Mouse (Mus musculus) pancreas, adult 10 weeks (tissue): ENCODE data around the gene Eml1. TPM values are rescaled to one million over a fixed set of nuclear protein-coding genes. Genes with fewer than 3 reads are reported as not detected.

ENCODE experiments used
- polyA plus RNA-seq: library from polyadenylated mRNA; stranded (reverse); fragments of 350-450 nt; fragmentation: Illumina TruSeq; extraction: RNeasy Lipid Tissue Mini Kit (QIAGEN cat#74804); gene quantifications from one replicate; pipeline ENCODE4 v1.2.3, GENCODE M21; 2015; ENCODE audit warnings: low read depth, low replicate concordance; ENCODE audit not compliant: insufficient read depth

Gene Eml1
- polyA plus RNA-seq = 22.8 TPM

DNA sequence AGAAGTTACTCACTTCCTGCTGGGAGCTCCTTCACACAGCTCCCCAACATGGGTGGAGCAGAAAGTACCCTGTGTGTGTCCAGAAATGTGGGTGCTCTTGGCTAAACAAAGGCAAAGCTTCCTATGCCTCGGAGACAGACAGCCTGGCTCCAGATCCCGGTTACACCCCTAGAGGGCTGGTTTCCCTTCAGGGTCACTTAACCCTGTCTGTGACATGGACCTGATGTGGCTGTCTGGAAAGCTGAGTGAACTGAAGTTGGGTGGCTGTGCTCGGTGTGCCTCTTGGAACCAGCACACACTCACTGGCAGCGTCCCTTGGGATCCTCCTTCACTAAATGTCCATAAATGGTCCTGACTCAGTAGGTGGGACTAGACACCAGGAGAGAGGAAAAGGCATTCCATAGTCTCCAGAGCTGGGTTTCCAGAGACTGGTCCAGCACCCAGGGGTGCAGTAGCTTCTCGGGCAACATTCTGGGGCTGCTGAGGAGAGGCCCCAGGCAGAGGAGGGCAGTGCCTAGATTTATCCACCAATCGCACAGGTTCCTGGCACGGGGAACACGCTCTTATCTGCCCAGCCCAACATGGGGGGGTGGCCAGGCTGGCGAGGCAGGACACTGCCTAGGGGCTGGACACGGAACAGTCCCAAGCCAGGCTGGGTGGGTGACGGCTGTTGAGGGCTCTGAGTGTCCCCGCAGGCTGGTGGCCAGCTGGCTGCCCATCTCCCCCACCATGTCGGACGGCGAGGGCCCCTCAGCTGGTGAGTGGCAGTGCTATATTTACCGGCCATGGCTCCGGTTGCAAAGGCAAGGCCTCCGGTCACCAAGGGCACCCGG is at the start of gene Eml1:
Gene Eml1, plus strand, starts transcription at position 362 of the 833 bp plus-strand sequence.

DNA sequence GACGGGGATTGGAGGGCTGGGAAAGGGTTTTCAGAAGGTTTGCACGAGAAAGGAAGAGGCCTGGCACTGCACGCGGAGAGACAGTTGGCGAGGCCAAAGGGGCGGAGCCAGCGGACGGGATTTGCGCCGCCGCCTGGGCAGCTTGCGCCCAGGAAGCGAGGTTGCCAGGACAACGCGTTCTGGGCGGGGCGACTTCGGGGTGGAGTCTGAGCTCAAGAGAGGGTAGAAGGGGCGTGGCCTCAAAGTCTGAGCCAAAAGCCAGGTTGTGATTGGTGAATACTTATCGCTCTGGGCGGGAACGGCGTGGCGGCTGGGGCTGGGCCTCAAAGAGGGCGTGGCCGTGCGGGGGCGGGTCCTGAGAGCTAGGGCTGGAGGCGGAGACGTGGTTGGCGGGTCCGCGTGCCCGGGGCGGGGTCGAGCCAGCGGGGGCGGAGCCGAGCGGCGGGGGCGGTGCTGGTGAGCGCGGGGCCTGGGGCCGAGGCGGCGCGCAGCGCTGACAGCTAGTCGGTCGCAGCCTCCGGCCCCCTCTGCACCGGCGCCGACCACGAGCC is 36.8 kb upstream of the Eml1 start, which contains the start of gene Cyp46a1:
Gene Cyp46a1, plus strand, starts transcription at position 487 of the 551 bp plus-strand sequence.

DNA sequence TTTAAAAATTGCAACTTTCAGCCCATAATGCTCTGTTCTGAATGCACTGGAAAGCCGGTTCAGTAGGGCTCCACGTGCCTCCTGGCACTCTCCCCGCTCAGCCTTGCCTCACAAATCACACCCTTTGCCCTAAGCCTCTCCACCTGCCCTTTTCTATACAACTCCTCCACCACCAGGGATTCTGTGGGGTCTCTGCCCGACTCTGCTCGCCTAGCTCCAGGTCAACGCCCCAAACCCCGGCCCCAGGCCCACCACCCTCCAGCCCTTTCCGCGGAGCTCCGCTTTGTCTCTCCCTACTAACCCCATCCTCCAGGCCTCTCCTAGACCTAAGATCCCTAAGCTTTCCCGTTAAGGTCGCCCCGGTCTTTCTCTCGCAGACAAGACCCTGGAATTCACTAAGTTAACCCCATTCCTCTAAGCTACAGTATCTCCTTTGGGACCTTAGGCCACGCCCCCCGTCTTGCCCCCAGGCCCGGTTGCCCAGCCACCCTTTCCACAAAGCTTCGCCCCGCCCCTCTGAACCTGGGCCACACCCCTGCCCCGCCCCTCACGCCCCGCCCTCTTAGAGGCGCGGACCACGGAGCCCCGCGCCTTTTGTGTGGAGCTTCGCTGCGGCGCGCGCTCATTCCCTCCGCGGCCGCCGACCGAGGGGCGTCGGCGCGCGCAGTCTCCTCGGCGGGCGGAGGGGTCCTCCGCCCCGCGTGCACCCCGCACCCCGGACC is 183.5 kb downstream of the Eml1 start, which contains the start of gene Evl:
Gene Evl, plus strand, starts transcription at position 601 of the 722 bp plus-strand sequence.

Other genes with a start within 250 kb of the Eml1 start
- 24.4 TPM for gene Setd3, start 191.6 kb upstream of the Eml1 start, polyA plus RNA-seq
- gene Ccnk, start 191.4 kb upstream of the Eml1 start, polyA plus RNA-seq = 4.9 TPM
- 4.0 TPM for gene Ccdc85c, start 95.5 kb upstream of the Eml1 start, polyA plus RNA-seq
- 0.41 TPM for gene Hhipl1, start 64.7 kb upstream of the Eml1 start, polyA plus RNA-seq
- 2.1 TPM for gene Cyp46a1, start 36.6 kb upstream of the Eml1 start, polyA plus RNA-seq
- gene Evl, start 183.8 kb downstream of the Eml1 start, polyA plus RNA-seq = 5.7 TPM